Mouse (Mus musculus) embryo, embryonic 10.5 days (tissue): ENCODE data around the gene Ulk2.
"Not testable (repeated sequence)": the region's sequence is repeated elsewhere in the genome, so short reads cannot be mapped to it uniquely, and the experiment has no call there.

Source experiments
- DNase-seq: peaks from one replicate; pipeline ENCODE4 v3.0.0-alpha.2; 2015; ENCODE audit warnings: low spot score

Gene Ulk2

GRCm38 (mm10) chr11:61854988-61855411, at the start of gene Ulk2:
Gene Ulk2 (minus strand): TSS chr11:61855073.
- DNase-seq, result peak; percentile 90

GRCm38 (mm10) chr11:61882183-61882582, 27.3 kb upstream of the Ulk2 start:
- peak; percentile 22 for DNase-seq

- no peak for DNase-seq
These were observed 25.0 kb upstream of the Ulk2 start for GRCm38 (mm10) chr11:61879921-61880320.

GRCm38 (mm10) chr11:61871881-61872280, 17.0 kb upstream of the Ulk2 start:
- DNase-seq, result no peak

- no peak for DNase-seq
These were observed 12.0 kb upstream of the Ulk2 start for GRCm38 (mm10) chr11:61866856-61867255.

GRCm38 (mm10) chr11:61861781-61862547, 7.1 kb upstream of the Ulk2 start:
- no peak for DNase-seq

GRCm38 (mm10) chr11:61859316-61859715, 4.4 kb upstream of the Ulk2 start:
- no peak for DNase-seq

- no peak for DNase-seq
These were observed 666 bp upstream of the Ulk2 start for GRCm38 (mm10) chr11:61855539-61855938.

- DNase-seq, result peak; percentile 86
These were observed 474 bp downstream of the Ulk2 start for GRCm38 (mm10) chr11:61854211-61854987.

- no peak for DNase-seq
These were observed 1.2 kb downstream of the Ulk2 start for GRCm38 (mm10) chr11:61853659-61854058.

GRCm38 (mm10) chr11:61852916-61853315, 2.0 kb downstream of the Ulk2 start:
- DNase-seq, result no peak

GRCm38 (mm10) chr11:61851195-61851594, 3.7 kb downstream of the Ulk2 start:
- no peak for DNase-seq

GRCm38 (mm10) chr11:61840663-61841062, 14.2 kb downstream of the Ulk2 start:
- DNase-seq, result not testable (repeated sequence)

- DNase-seq, result no peak
These were observed 14.9 kb downstream of the Ulk2 start for GRCm38 (mm10) chr11:61839940-61840339.

GRCm38 (mm10) chr11:61839182-61839581, 15.7 kb downstream of the Ulk2 start:
- DNase-seq, result no peak

GRCm38 (mm10) chr11:61809793-61810192, 45.1 kb downstream of the Ulk2 start:
- peak; percentile 44 for DNase-seq

- no peak for DNase-seq
These were observed 46.2 kb downstream of the Ulk2 start for GRCm38 (mm10) chr11:61808551-61809117.

GRCm38 (mm10) chr11:61793441-61793840, 61.4 kb downstream of the Ulk2 start:
- DNase-seq, result no peak

GRCm38 (mm10) chr11:61788550-61788949, 66.3 kb downstream of the Ulk2 start:
- no peak for DNase-seq

GRCm38 (mm10) chr11:61782526-61782925, 72.3 kb downstream of the Ulk2 start:
- DNase-seq, result not testable (repeated sequence)

GRCm38 (mm10) chr11:61774551-61775149, 80.2 kb downstream of the Ulk2 start:
- DNase-seq, result no peak
